Mouse (Mus musculus): ENCODE data around the gene Cdsn. TPM values are rescaled to one million over a fixed set of nuclear protein-coding genes. Genes with fewer than 3 reads are reported as not detected.

The Cdsn gene
- total RNA-seq (2014; rRNA removed), result not detected in 2 replicates
- not detected in 2 replicates for polyA plus RNA-seq (2012; rRNA removed)

GRCm38 (mm10) chr17:35551881-35552414, at the start of gene Cdsn:
Cdsn (plus strand) TSS chr17:35552128.
- H3K27me3 ChIP-seq (ENCODE audit: control insufficient read depth, insufficient read depth, low read length), result no peaks in the 10 kb centered on the region
- WGBS, result 85% methylated on average over 10 of the region's 10 CpGs
- H3K4me1 ChIP-seq (ENCODE audit: control insufficient read depth, insufficient read depth, low read length), result no peaks in the 10 kb centered on the region
- no peaks in the 10 kb centered on the region for H3K36me3 ChIP-seq (ENCODE audit: control insufficient read depth, insufficient read depth, low read length)
- H3K79me2 ChIP-seq (ENCODE audit: control insufficient read depth, insufficient read depth, low read length), result no peaks in the 10 kb centered on the region
- H3K9ac ChIP-seq (ENCODE audit: low read depth, low read length), result no peak within 1 kb of the TSS
- H3K27ac ChIP-seq (replicated peaks; ENCODE audit: insufficient read depth, low read depth, low read length), result no peak within 1 kb of the TSS
- H3K4me3 ChIP-seq (ENCODE audit: insufficient read depth, low read depth, low read length), result no peak within 1 kb of the TSS
- TF ChIP-seq POLR2A (IDR thresholded peaks at IDR 0.05; ENCODE audit: extremely low read depth, insufficient read depth, low read length), result no peak
- TF ChIP-seq CTCF (IDR thresholded peaks at IDR 0.05; ENCODE audit: low read depth, low read length), result no peak
- no peak for DNase-seq (ENCODE audit: extremely low read depth, low read depth, low spot score)

DNA sequence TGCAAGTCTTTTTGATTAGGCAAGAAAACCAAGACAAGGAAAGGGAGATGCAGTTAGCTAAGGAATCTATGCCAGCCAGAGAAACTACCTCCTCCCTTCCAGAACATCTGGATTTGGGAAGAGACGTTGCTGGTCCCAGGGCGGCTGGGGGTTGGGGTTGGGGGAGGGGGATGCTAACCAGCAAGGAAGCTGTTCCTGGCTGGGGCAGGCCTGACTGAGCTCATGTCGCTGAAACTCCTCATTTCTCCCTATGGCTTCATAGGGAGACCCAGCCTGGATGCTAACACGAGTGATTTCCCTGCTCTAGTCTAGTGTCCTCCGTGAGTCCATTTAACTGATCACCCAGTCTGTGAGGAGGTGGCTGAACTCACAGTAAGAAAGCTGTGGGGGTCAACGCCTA, 49.7 kb upstream of the Cdsn start:
- H3K27ac ChIP-seq (replicated peaks; ENCODE audit: insufficient read depth, low read depth, low read length), result no peak overlapping the region
- H3K4me1 ChIP-seq (ENCODE audit: control insufficient read depth, insufficient read depth, low read length), result no peaks in the 10 kb centered on the region
- no peak for DNase-seq (ENCODE audit: extremely low read depth, low read depth, low spot score)
- TF ChIP-seq CTCF (IDR thresholded peaks at IDR 0.05; ENCODE audit: low read depth, low read length) (no peak), POLR2A (IDR thresholded peaks at IDR 0.05; ENCODE audit: extremely low read depth, insufficient read depth, low read length) (no peak)
- no peaks in the 10 kb centered on the region for H3K27me3 ChIP-seq (ENCODE audit: control insufficient read depth, insufficient read depth, low read length)
- no peak overlapping the region for H3K9ac ChIP-seq (ENCODE audit: low read depth, low read length)
- H3K36me3 ChIP-seq (ENCODE audit: control insufficient read depth, insufficient read depth, low read length), result no peaks in the 10 kb centered on the region
- H3K4me3 ChIP-seq (ENCODE audit: insufficient read depth, low read depth, low read length), result no peak overlapping the region
- no peaks in the 10 kb centered on the region for H3K79me2 ChIP-seq (ENCODE audit: control insufficient read depth, insufficient read depth, low read length)
- WGBS, result 50% methylated on average over 6 of the region's 6 CpGs

DNA sequence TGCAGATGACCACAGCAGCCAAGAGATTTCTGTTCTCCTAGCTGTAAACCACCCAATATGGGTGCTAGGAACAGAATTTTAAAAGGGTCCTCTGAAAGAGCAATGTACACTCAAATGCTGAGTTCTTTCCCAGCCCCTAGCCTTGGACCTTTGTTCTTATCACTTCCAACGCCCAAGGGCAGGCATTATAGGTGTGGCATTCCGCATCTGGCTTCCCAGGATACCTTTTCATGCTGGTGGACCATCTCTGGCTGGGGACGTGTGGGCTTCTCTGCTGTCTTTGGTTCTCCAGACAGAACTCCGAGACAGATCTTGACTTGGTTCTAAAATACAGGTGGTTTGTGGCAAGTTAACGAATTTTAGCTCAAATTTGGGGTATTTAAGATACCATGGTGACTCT, 49.2 kb upstream of the Cdsn start:
- no peaks in the 10 kb centered on the region for H3K36me3 ChIP-seq (ENCODE audit: control insufficient read depth, insufficient read depth, low read length)
- DNase-seq (ENCODE audit: extremely low read depth, low read depth, low spot score), result no peak
- no peaks in the 10 kb centered on the region for H3K27me3 ChIP-seq (ENCODE audit: control insufficient read depth, insufficient read depth, low read length)
- H3K4me3 ChIP-seq (ENCODE audit: insufficient read depth, low read depth, low read length), result no peak overlapping the region
- no peaks in the 10 kb centered on the region for H3K4me1 ChIP-seq (ENCODE audit: control insufficient read depth, insufficient read depth, low read length)
- no peak overlapping the region for H3K9ac ChIP-seq (ENCODE audit: low read depth, low read length)
- no peak overlapping the region for H3K27ac ChIP-seq (replicated peaks; ENCODE audit: insufficient read depth, low read depth, low read length)
- H3K79me2 ChIP-seq (ENCODE audit: control insufficient read depth, insufficient read depth, low read length), result no peaks in the 10 kb centered on the region
- TF ChIP-seq CTCF (IDR thresholded peaks at IDR 0.05; ENCODE audit: low read depth, low read length) (no peak), POLR2A (IDR thresholded peaks at IDR 0.05; ENCODE audit: extremely low read depth, insufficient read depth, low read length) (no peak)
- WGBS, result 74% methylated on average over 5 of the region's 5 CpGs

- Histone ChIP-seq H3K4me3 (ENCODE audit: insufficient read depth, low read depth, low read length) (no peak overlapping the region), H3K9ac (ENCODE audit: low read depth, low read length) (no peak overlapping the region), H3K36me3 (ENCODE audit: control insufficient read depth, insufficient read depth, low read length) (no peaks in the 10 kb centered on the region), H3K27me3 (ENCODE audit: control insufficient read depth, insufficient read depth, low read length) (no peaks in the 10 kb centered on the region), H3K27ac (replicated peaks; ENCODE audit: insufficient read depth, low read depth, low read length) (no peak overlapping the region), H3K4me1 (ENCODE audit: control insufficient read depth, insufficient read depth, low read length) (no peaks in the 10 kb centered on the region), H3K79me2 (ENCODE audit: control insufficient read depth, insufficient read depth, low read length) (no peaks in the 10 kb centered on the region)
- TF ChIP-seq POLR2A (IDR thresholded peaks at IDR 0.05; ENCODE audit: extremely low read depth, insufficient read depth, low read length) (no peak), CTCF (IDR thresholded peaks at IDR 0.05; ENCODE audit: low read depth, low read length) (no peak)
- 62% methylated on average over 5 of the region's 5 CpGs for WGBS
- no peak for DNase-seq (ENCODE audit: extremely low read depth, low read depth, low spot score)
Measured at GRCm38 (mm10) chr17:35503849-35504248, 48.1 kb upstream of the Cdsn start.

- H3K79me2 ChIP-seq (ENCODE audit: control insufficient read depth, insufficient read depth, low read length), result no peaks in the 10 kb centered on the region
- DNase-seq (ENCODE audit: extremely low read depth, low read depth, low spot score), result no peak
- no peak overlapping the region for H3K4me3 ChIP-seq (ENCODE audit: insufficient read depth, low read depth, low read length)
- H3K36me3 ChIP-seq (ENCODE audit: control insufficient read depth, insufficient read depth, low read length), result no peaks in the 10 kb centered on the region
- no peak overlapping the region for H3K27ac ChIP-seq (replicated peaks; ENCODE audit: insufficient read depth, low read depth, low read length)
- no peaks in the 10 kb centered on the region for H3K27me3 ChIP-seq (ENCODE audit: control insufficient read depth, insufficient read depth, low read length)
- H3K9ac ChIP-seq (ENCODE audit: low read depth, low read length), result no peak overlapping the region
- TF ChIP-seq CTCF (IDR thresholded peaks at IDR 0.05; ENCODE audit: low read depth, low read length) (no peak), POLR2A (IDR thresholded peaks at IDR 0.05; ENCODE audit: extremely low read depth, insufficient read depth, low read length) (no peak)
- WGBS, result 69% methylated on average over 8 of the region's 8 CpGs
- no peaks in the 10 kb centered on the region for H3K4me1 ChIP-seq (ENCODE audit: control insufficient read depth, insufficient read depth, low read length)
Measured at GRCm38 (mm10) chr17:35504628-35505481, 47.1 kb upstream of the Cdsn start.

- Histone ChIP-seq H3K9ac (ENCODE audit: low read depth, low read length) (no peak within 1 kb of the TSS), H3K79me2 (ENCODE audit: control insufficient read depth, insufficient read depth, low read length) (no peaks in the 10 kb centered on the region), H3K27ac (replicated peaks; ENCODE audit: insufficient read depth, low read depth, low read length) (no peak within 1 kb of the TSS), H3K36me3 (ENCODE audit: control insufficient read depth, insufficient read depth, low read length) (no peaks in the 10 kb centered on the region), H3K27me3 (ENCODE audit: control insufficient read depth, insufficient read depth, low read length) (no peaks in the 10 kb centered on the region), H3K4me1 (ENCODE audit: control insufficient read depth, insufficient read depth, low read length) (no peaks in the 10 kb centered on the region), H3K4me3 (ENCODE audit: insufficient read depth, low read depth, low read length) (no peak within 1 kb of the TSS)
- DNase-seq (ENCODE audit: extremely low read depth, low read depth, low spot score), result no peak
- TF ChIP-seq POLR2A (IDR thresholded peaks at IDR 0.05; ENCODE audit: extremely low read depth, insufficient read depth, low read length) (no peak), CTCF (IDR thresholded peaks at IDR 0.05; ENCODE audit: low read depth, low read length) (no peak)
- 77% methylated on average over 13 of the region's 13 CpGs for WGBS
Measured at GRCm38 (mm10) chr17:35505776-35506175, 46.2 kb upstream of the Cdsn start, which contains the start of gene Pou5f1. Pou5f1 (plus strand) TSS chr17:35506018.

Measured in liver, adult 2 months (tissue).